Mouse (Mus musculus) regulatory T cell (primary cell): Measurements from ENCODE around the gene Osbpl3.

Experiments used
- in situ Hi-C: fragments of 300-600 bp; cut with MboI, MseI; formaldehyde crosslinking; loops from one replicate; pipeline ENCODE4 v1.15.1; 2025; ENCODE audit warnings: high pct_unique_total_duplicates

Gene Osbpl3

DNA sequence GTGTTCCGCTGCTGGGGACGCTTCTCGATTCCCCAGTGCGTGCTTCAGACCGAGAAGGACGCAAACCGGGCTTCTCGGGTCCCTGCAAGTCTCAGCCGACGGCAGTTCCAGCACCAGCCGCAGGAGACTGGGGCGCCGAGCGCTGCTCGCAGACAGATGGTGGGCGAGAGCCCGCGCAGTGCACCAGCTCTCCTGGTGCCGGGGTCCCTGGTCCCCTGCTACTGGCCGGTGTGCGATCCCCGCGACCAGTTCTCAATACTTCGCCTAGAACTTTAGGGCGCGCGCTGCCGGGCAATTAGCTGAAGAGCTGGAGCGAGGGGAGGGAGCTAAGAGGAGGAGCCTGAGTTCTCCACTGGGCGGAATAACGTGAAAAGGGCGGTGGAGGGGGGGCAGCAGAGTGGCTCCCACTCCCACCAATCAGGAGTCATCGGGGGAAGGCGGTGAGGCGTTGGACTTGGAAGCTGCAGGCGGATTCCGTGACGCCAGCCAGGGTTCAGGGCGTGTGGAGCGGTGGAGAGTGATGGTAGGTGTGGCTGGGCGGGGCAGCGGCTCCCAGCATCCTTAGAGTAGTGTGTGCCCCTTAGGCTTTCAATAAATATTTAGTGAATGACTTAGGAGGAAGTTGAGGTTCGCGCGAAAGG lies at the start of gene Osbpl3:
Gene Osbpl3, minus strand, starts transcription at position 373 of the 641 bp plus-strand sequence.
- in situ Hi-C loops, result loop anchor here (5.0 kb wide), 1 partner anchor 66 kb away; no protein-coding TSS in a partner anchor

DNA sequence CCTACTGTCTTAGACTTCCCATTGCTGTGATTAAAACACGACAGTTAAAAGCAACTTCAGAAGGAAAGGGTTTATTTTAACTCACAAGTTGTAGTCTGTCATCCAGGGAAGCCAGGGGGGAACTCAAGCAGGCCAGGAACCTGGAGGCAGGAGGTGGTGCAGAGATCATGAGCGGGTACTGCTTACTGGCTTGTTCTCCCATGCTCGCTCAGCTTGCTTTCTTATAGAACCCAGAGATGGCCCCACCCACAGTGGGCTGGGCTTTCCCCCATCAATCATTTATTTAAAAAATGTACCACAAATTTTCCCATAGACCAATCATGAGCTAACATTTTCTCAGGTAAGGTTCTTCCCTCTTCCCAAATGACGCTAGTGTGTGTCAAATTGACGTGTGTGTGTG lies 49.5 kb upstream of the Osbpl3 start:
- in situ Hi-C loops, result loop anchor here (25.0 kb wide), 1 partner anchor 993 kb away; no protein-coding TSS in a partner anchor

DNA sequence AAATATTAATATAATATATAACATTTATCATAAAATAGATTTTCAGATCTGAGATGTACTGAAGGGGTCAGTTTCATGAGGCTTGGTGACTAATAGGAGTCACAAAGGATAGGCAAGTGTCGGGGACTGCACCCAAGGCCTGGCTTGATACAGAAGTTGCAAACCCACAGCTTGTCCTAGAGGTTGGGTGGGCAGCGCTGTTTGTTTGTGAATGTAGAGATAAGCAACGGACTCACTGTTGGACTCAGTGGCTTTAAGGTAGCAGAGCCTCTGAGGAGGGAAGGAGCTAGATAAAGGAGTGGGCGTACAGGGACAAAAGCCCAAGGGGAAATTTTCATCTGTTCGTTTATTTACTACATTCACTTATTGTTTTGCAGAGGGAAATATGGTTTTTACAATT lies 48.7 kb upstream of the Osbpl3 start:
- in situ Hi-C loops, result loop anchor here (25.0 kb wide), 1 partner anchor 992 kb away; no protein-coding TSS in a partner anchor

DNA sequence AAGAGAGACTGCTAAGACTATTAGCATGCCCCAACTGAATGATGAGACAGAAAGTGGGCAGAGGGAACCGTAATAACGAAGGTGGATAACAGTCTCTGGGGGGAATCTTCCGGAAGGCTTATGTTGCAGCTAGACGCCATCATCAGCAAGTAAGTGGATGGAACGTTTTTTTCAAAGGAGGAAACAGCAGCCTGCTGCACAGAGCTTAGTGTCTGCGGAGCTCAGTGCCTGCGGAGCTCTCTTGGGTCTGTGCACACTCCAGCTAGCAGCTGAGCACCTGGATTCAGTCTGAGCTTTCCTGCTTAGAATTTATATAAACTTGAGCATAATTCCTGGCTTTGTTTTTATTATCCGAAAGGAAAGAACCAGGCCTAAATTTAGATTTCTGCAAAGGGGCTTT lies 47.8 kb upstream of the Osbpl3 start:
- in situ Hi-C loops, result loop anchor here (25.0 kb wide), 1 partner anchor 991 kb away; no protein-coding TSS in a partner anchor

DNA sequence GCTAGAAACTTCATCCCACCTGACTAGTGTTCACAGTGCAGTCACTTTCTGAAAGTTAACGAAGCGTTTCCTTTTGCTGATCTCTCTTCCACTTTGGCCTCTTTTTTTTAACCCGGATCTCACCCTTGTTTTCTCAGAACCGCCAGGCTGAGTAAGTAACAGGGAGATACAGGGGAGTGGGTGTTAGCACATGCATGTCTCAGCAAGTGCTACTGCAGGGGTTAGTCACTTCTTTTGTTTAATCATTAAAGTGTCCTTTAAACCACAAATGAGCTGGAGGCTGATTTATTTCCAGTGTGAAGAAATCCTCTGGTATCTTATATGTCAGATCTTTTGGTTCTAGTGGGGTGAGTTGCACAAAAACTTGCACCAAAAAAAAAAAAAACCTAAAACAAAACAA lies 47.0 kb upstream of the Osbpl3 start:
- in situ Hi-C loops, result loop anchor here (25.0 kb wide), 1 partner anchor 991 kb away; no protein-coding TSS in a partner anchor

DNA sequence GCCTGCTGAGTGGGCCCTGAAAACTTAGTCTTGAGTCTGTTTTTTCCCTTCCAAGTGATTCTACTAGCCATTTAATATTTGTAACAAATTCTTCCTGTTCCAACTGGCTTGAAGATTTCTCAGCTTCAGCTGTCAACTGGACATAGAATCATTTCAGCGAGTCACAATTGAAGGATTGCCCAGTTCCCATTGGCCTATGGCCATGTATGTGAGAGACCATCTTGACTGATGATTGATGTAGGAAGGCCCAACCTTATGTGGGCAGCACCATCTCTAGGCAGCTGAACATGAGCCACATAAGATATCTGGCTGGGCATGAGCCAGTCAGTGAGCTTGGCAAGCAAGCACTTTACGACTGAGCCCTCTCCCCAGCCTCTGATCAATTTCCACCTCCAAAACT lies 42.3 kb upstream of the Osbpl3 start:
- in situ Hi-C loops, result no loop called here

DNA sequence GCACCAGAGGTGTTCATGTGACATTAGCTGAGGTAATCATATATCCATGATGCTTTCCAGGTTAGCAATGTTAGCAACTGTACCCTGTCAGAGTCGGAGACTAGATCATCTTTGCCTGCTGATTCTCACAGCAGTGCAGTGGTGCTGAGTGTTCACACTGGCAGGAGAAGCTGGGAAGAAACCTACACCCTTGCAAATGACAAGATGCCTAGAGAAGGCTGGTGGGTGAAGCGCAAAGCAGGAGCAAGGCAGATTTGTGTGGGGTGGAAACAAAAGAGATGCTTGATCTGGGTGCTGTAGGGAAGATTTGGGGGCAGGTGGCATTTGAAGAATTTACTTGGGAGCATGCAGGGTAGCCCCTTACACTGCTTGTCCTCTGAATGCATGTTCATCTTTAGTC lies 34.5 kb upstream of the Osbpl3 start:
- in situ Hi-C loops, result no loop called here

DNA sequence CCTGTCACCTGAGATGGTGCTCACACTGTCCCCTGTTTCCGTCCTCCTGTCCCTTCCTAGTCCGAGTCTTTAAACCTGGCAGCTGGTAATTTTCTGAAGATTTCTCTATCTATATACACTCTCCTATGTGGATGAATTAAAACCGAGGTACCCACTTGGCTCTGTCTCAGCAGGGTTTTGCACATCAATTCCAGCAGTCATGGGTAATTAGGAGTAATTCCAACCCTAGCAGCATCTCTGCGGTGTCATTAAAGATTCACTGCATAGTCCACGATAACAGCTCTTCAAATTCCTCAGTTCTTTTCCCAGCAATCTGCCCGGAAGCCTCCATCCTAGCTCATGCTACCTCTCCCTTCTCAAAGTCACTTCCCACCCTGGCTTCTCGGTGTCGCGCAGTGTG lies 33.4 kb upstream of the Osbpl3 start:
- in situ Hi-C loops, result no loop called here

DNA sequence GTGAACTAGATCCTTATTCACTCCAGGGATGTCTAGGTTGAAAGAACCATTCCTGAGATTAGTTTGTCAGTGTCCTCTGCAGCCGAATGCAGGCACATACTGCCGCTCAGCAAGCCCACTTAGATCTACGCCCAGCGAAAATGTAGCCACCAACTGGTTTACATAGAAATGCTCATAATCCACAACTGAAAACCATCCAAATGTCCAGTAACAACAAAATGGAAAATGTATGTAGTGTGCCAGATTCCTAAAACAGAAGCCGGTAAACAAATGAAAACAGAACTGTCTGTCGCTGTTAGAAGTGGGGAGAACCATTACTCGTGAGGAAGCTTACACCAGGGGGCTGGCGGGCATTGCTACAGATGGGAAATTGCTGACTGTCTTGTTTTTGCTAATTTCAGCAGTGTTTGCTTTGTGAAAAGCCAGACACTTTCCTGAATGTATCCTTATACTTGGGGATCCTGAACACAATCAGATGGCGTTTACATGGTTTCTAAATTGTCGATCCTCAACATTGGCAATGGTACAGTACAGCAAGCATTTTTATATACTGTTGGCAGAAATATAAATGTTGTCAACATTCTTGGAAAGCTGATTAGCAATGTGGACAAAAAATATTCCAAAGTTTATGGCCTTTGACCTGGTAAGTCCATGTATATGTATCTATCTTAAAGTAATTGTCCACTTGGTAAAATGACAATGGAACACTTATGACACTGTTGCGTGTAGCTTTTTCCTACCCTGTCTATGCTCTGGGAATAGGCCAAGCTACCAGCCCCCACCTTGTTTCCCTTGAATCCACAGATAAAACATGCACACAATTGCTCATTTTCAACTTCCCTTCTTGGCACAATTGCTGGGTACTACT lies 30.3 kb upstream of the Osbpl3 start:
- in situ Hi-C loops, result no loop called here

DNA sequence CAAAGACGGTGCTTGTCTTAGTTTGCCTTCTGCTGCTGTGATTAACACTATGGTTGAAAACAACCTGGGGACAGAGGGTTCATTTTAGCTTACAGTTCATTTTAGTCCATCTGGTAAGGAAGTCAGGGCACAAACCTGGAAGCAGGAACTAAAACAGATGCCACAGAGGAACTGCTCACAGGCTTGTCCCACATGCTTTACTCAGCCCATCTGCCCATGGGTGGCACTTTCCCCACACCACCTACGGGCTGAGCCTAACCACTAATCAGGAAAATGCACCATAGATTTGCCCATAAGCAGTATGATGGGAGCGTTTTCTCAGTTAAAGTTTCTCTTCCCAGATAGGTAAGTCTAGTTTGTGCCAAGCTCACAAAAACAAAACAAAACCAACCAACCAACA lies 27.4 kb upstream of the Osbpl3 start:
- in situ Hi-C loops, result no loop called here

DNA sequence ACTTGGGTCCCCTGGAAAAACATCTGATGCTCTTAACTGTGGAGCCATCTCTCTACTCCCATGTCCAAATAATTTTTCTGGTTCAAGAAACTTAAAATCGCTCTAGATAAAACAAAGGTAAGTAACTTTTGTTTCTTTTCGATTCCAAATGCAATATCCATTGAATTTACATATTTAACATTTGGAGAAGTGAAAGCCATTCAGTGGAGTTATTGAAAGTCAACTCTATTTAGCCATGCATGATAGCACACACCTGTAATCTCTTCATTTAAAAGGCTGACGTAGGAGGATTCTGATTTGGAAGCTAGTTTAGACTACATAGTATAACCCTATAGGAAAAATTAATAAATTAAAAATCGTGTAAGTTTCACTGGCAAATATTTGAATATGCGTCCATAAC lies 25.5 kb upstream of the Osbpl3 start:
- in situ Hi-C loops, result no loop called here

DNA sequence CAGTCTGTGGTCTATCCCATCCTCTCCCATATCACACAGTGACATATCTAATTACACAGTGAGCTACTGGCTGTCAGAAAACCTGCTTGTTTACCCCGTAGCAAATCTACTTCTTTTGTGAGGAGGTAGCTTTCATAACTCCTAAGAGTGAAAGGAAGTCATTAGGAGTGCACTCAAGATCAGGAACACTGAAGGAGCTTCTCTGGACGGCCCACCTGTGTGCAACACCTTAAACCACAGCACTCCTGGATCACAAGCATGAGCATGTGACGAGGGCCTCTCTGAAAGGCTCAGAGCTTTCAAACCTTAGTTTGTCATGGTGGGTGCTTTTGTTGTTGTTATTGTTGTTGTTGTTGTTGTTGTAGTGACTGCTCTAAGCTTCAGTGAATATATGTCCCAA lies 10.4 kb upstream of the Osbpl3 start:
- in situ Hi-C loops, result no loop called here

DNA sequence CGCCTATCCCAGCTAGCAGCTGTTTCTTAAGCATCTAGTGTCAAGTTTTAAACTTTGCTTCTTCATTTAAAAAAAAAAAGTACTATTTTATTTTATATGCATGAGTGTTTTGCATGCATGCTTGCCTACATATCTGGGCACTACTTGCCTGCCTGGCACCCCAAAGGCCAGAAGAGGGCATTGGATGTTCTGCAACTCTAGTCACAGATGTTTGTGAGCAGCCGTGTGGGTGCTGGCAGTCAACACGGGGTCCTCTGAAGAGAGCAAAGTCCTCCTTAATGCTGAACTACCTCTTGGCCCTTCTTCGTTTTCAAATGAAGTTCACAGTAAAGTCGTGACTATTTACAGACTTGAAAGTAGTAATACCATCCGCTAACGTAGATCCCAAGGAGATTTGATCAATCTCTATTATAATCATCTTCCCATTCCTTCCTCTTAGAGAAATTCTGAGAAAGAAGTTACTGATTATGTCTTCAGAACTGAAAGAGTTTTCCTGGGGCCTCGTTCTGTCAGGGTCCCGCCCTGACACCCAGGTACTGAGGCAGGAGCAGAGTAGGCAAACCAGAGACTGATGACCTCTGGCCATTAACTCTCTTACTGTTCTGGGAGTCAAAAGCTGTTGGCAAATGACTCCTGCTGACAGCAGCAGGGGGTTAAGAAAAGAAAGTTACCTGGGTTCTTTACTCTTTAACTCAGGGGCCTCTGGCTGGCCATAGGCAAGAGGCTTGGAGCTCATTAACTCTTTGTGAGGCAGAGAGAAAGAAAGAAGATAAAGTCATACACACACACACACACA lies 8.9 kb upstream of the Osbpl3 start:
- in situ Hi-C loops, result no loop called here

DNA sequence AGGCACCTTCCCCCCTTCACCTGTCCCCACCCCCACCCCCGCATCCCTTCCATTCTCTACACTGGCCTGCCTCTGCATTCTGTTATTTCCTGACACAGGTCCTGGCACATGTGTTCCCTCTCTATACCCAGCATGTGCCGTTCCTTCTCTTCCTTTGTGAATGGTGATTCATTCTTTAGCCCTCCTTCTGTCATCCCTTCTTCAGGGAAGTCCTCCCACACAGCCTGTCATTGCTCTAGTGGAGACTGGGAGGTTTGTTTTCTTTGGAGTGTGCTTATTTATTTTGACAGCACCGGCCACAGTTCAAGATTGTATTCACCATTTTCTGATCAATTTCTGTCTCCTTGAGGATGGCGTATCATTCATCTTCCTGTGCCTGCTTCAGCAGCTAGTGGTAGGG lies 6.0 kb upstream of the Osbpl3 start:
- in situ Hi-C loops, result no loop called here

DNA sequence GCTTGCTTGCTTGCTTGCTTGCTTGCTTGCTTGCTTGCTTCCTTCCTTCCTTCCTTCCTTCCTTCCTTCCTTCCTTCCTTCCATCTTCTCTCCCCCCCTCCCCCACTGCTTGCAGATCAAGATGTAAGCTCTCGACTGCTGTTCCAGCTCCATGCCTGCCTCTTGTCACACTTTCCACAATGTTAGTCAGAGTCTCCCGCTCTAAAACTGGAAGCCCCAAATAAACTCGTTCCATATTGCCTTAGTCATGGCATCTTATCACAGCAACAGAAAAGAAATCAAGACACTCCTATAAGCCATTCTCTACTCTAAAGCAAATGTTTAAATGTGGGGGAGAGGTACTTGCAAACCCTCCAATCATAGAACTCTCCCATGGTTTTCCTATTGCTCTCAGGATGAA lies 5.6 kb upstream of the Osbpl3 start:
- in situ Hi-C loops, result no loop called here

DNA sequence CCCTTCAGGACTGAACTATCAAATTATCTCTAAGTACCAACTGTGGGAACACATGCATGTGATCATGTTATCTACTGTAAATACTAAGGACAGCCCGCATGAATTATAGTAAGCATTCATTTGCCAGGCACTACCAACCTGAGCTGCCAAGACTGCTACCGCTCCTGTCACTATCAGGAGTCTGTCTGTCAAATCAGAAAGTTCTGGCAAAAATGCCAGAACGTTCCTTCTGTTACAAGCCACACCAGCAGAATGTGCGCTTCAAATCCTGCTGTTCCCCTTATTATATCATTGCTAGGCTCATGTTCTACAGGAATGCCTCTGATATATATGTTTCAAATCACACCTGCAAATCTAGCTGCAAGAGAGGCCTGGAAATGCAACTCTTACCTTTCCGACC lies 4.6 kb upstream of the Osbpl3 start:
- in situ Hi-C loops, result no loop called here

DNA sequence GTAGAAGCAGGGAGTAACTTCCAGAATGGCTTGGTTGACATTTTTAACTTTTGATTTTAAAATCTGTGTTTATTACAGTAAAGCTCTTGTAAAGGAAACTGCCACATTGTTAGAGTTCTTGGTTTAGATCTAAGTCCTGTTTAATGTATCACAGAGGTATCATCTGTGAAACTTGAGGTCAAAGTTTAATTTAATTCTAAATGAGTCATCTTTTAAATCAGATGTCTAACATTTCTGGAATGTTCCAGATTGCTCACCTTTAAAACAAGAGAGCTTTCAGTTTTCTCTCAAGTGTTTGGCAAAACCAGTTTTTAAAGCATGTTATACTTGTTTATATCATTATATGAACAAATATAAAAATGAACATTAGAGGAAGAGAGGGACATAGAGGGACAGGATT lies 4.2 kb upstream of the Osbpl3 start:
- in situ Hi-C loops, result no loop called here

DNA sequence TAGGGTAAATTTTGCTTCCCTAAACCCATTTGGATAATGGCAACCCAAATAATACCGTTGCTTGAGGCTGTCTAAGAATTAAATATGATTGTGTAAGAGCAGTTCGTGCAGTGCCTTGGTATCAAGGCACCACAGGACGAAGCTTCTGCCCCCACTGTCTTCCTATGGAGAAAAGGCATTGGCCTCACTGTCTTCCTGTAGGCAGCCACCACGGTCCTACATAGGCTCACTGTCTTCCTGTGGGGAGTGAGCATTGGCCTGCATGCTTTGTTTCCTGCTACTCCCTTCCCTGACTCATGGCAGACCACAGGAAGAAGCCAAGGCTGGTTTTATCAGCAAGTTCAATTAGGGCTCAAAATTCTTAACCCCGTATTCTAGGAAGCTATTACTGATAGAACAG lies 3.3 kb upstream of the Osbpl3 start:
- in situ Hi-C loops, result loop anchor here (5.0 kb wide), 1 partner anchor 63 kb away; no protein-coding TSS in a partner anchor

DNA sequence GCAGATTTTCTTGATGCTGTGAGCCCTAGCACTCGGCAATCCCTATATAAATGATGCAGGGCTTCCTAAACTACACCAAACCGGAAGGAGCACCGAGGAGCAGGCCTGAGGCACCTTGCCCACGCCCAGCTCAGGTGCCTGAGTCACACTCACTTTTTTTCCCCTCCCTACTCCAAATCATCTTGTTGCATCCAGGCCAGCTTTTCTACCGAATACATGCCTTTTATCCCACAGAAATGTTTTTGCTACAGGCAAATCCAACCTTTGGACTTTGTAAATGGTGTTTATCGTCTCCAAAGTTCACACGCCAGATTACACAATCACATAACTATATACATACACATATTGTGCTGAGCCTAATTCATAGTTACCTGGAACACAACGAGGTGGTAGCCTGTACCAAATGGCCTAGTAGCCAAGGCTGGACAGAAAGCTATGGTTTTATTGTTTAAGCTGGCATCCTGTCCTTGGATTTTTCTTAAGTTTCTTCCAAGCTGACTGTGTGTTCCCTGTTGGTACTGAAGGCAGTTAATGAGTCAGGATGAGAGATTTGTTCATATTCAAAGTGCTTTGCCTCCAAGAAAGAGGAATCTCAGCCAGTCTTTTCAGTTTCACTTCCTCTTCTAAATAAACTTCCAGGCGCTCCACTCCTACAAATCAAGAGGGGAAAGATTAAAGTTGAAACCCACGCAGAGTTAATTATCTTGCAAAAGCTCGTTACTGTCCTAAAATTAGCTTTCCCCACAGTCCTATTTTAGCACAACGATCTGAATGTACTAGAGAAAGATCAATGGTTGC lies 1.7 kb upstream of the Osbpl3 start:
- in situ Hi-C loops, result loop anchor here (5.0 kb wide), 1 partner anchor 65 kb away; no protein-coding TSS in a partner anchor

DNA sequence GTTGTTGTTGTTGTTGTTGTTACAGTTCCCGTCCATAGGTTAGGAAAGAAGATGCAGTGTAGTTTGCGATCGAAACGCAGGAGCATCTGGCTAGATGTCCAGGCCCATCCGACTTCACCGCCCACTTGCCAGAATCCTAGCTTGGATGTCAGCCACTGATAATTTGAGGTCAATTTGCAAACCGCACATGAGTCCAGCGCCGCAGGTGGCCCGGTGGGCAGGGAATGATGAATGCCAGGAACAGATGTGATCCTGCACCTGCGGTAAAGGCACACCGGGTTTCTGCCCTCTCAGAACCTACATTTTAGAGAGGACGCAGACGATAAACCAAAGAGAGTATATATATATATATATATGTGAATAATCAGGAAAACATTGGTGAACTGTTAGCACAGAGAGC lies 705 bp upstream of the Osbpl3 start:
- in situ Hi-C loops, result loop anchor here (5.0 kb wide), 1 partner anchor 66 kb away; no protein-coding TSS in a partner anchor
